Mouse (Mus musculus): Measurements from ENCODE around the gene Kmt5b. TPM values are rescaled to one million over a fixed set of nuclear protein-coding genes. Genes with fewer than 3 reads are reported as not detected.

Gene Kmt5b
- polyA plus RNA-seq (2015; fragmentation: Nextera tagmentation; extraction: Ambion mirVana), result 19.5 and 20.0 TPM in 2 replicates

GRCm38 (mm10) chr19:3767276-3767780 is at the start of gene Kmt5b:
Kmt5b (plus strand) TSS chr19:3767421.
- H3K4me1 ChIP-seq (replicated peaks; ENCODE audit: insufficient read depth, low read length), result peaks cover 4% of the 10 kb centered on the region; the same call in 1 of the 2 replicates
- H3K9me3 ChIP-seq (replicated peaks; ENCODE audit: low read length), result no peaks in the 10 kb centered on the region
- peak within 1 kb of the TSS; percentile 100 for H3K27ac ChIP-seq
- no peaks in the 10 kb centered on the region for H3K36me3 ChIP-seq (ENCODE audit: insufficient read depth, low read length)
- peak within 1 kb of the TSS; percentile 98 for H3K4me3 ChIP-seq (replicated peaks; ENCODE audit: low read depth, low read length)
- peak within 1 kb of the TSS; percentile 100 for H3K9ac ChIP-seq (ENCODE audit: low read depth, low read length)
- WGBS, result under 1% methylated on average over 39 of the region's 39 CpGs
- no peak for TF ChIP-seq CTCF (IDR thresholded peaks at IDR 0.05; ENCODE audit: low read depth)
- peak within 1 kb of the TSS; percentile 65 for H3K4me2 ChIP-seq (ENCODE audit: low read length)
- peak; percentile 5 for ATAC-seq (replicated peaks; ENCODE audit: low FRiP score, low read depth)
- no peaks in the 10 kb centered on the region for H3K27me3 ChIP-seq (ENCODE audit: insufficient read depth, low read length)
- DNase-seq (ENCODE audit: low spot score), result peak; percentile 58

GRCm38 (mm10) chr19:3718481-3719361 is 48.5 kb upstream of the Kmt5b start:
- peak; percentile 84 for DNase-seq (ENCODE audit: low spot score)
- Histone ChIP-seq H3K4me1 (replicated peaks; ENCODE audit: insufficient read depth, low read length) (peaks cover 4% of the 10 kb centered on the region; the same call in 1 of the 2 replicates), H3K27ac (peak overlapping the region; percentile 60; the same call in 1 of the 2 replicates), H3K9me3 (replicated peaks; ENCODE audit: low read length) (no peaks in the 10 kb centered on the region), H3K4me3 (replicated peaks; ENCODE audit: low read depth, low read length) (peak overlapping the region; percentile 34), H3K27me3 (ENCODE audit: insufficient read depth, low read length) (no peaks in the 10 kb centered on the region), H3K4me2 (ENCODE audit: low read length) (peak overlapping the region; percentile 88), H3K9ac (ENCODE audit: low read depth, low read length) (peak overlapping the region; percentile 50), H3K36me3 (ENCODE audit: insufficient read depth, low read length) (peaks cover 10% of the 10 kb centered on the region)
- TF ChIP-seq CTCF (IDR thresholded peaks at IDR 0.05; ENCODE audit: low read depth), result peak; percentile 68; the same call in 1 of the 2 replicates
- WGBS, result 35% methylated on average over 19 of the region's 19 CpGs
- ATAC-seq (replicated peaks; ENCODE audit: low FRiP score, low read depth), result peak; percentile 81

- Histone ChIP-seq H3K4me1 (replicated peaks; ENCODE audit: insufficient read depth, low read length) (peaks cover 4% of the 10 kb centered on the region; the same call in 1 of the 2 replicates), H3K9me3 (replicated peaks; ENCODE audit: low read length) (no peaks in the 10 kb centered on the region), H3K4me2 (ENCODE audit: low read length) (peak overlapping the region; percentile 88), H3K27me3 (ENCODE audit: insufficient read depth, low read length) (no peaks in the 10 kb centered on the region), H3K27ac (peak overlapping the region; percentile 60; the same call in 1 of the 2 replicates), H3K9ac (ENCODE audit: low read depth, low read length) (peak overlapping the region; percentile 50), H3K36me3 (ENCODE audit: insufficient read depth, low read length) (peaks cover 10% of the 10 kb centered on the region), H3K4me3 (replicated peaks; ENCODE audit: low read depth, low read length) (peak overlapping the region; percentile 34)
- WGBS, result 2% methylated on average over 27 of the region's 27 CpGs
- TF ChIP-seq CTCF (IDR thresholded peaks at IDR 0.05; ENCODE audit: low read depth), result peak; percentile 63
- peak; percentile 90 for ATAC-seq (replicated peaks; ENCODE audit: low FRiP score, low read depth)
- peak; percentile 68 for DNase-seq (ENCODE audit: low spot score)
These were observed 47.8 kb upstream of the Kmt5b start for GRCm38 (mm10) chr19:3719362-3719891.

- WGBS, result 95% methylated on average over 9 of the region's 9 CpGs
These were observed 44.1 kb upstream of the Kmt5b start for GRCm38 (mm10) chr19:3723170-3723569.

GRCm38 (mm10) chr19:3723904-3724303 is 43.3 kb upstream of the Kmt5b start:
- TF ChIP-seq CTCF (IDR thresholded peaks at IDR 0.05; ENCODE audit: low read depth), result peak; percentile 63
- DNase-seq (ENCODE audit: low spot score) (peak; percentile 10), ATAC-seq (replicated peaks; ENCODE audit: low FRiP score, low read depth) (no peak)
- Histone ChIP-seq H3K9me3 (replicated peaks; ENCODE audit: low read length) (no peaks in the 10 kb centered on the region), H3K4me3 (replicated peaks; ENCODE audit: low read depth, low read length) (no peak overlapping the region), H3K4me1 (replicated peaks; ENCODE audit: insufficient read depth, low read length) (peaks cover under 1% of the 10 kb centered on the region; the same call in 1 of the 2 replicates), H3K9ac (ENCODE audit: low read depth, low read length) (no peak overlapping the region), H3K36me3 (ENCODE audit: insufficient read depth, low read length) (no peaks in the 10 kb centered on the region), H3K27me3 (ENCODE audit: insufficient read depth, low read length) (no peaks in the 10 kb centered on the region), H3K4me2 (ENCODE audit: low read length) (no peak overlapping the region), H3K27ac (no peak overlapping the region)
- 76% methylated on average over 4 of the region's 4 CpGs for WGBS

More at GRCm38 (mm10) chr19:3723170-3723569, 44.1 kb upstream of the Kmt5b start:
- no peak for TF ChIP-seq CTCF (IDR thresholded peaks at IDR 0.05; ENCODE audit: low read depth)
- Histone ChIP-seq H3K36me3 (ENCODE audit: insufficient read depth, low read length) (no peaks in the 10 kb centered on the region), H3K4me1 (replicated peaks; ENCODE audit: insufficient read depth, low read length) (peaks cover 4% of the 10 kb centered on the region; the same call in 1 of the 2 replicates), H3K9me3 (replicated peaks; ENCODE audit: low read length) (no peaks in the 10 kb centered on the region), H3K4me3 (replicated peaks; ENCODE audit: low read depth, low read length) (no peak overlapping the region), H3K4me2 (ENCODE audit: low read length) (no peak overlapping the region), H3K27ac (no peak overlapping the region), H3K27me3 (ENCODE audit: insufficient read depth, low read length) (no peaks in the 10 kb centered on the region), H3K9ac (ENCODE audit: low read depth, low read length) (no peak overlapping the region)
- ATAC-seq (replicated peaks; ENCODE audit: low FRiP score, low read depth), result no peak
- no peak for DNase-seq (ENCODE audit: low spot score)

- 24% methylated on average over 1 of the region's 1 CpGs for WGBS
- Histone ChIP-seq H3K27me3 (ENCODE audit: insufficient read depth, low read length) (no peaks in the 10 kb centered on the region), H3K27ac (no peak overlapping the region), H3K4me1 (replicated peaks; ENCODE audit: insufficient read depth, low read length) (no peaks in the 10 kb centered on the region), H3K4me2 (ENCODE audit: low read length) (no peak overlapping the region), H3K36me3 (ENCODE audit: insufficient read depth, low read length) (no peaks in the 10 kb centered on the region), H3K9me3 (replicated peaks; ENCODE audit: low read length) (no peaks in the 10 kb centered on the region), H3K4me3 (replicated peaks; ENCODE audit: low read depth, low read length) (no peak overlapping the region), H3K9ac (ENCODE audit: low read depth, low read length) (no peak overlapping the region)
- TF ChIP-seq CTCF (IDR thresholded peaks at IDR 0.05; ENCODE audit: low read depth), result peak; percentile 86
- no peak for ATAC-seq (replicated peaks; ENCODE audit: low FRiP score, low read depth)
- DNase-seq (ENCODE audit: low spot score), result peak; percentile 79
These were observed 42.4 kb upstream of the Kmt5b start for GRCm38 (mm10) chr19:3724779-3725178.
